Mouse (Mus musculus): ENCODE data around the gene 1500015O10Rik.

1500015O10Rik gene

GRCm38 (mm10) chr1:43730491-43730924 is at the start of gene 1500015O10Rik:
TSS of gene 1500015O10Rik (plus strand) at chr1:43730602.
- DNase-seq (ENCODE audit: low read depth), result no peak

GRCm38 (mm10) chr1:43689983-43690382 is 40.4 kb upstream of the 1500015O10Rik start:
- DNase-seq (ENCODE audit: low read depth), result no peak

GRCm38 (mm10) chr1:43690507-43690906 is 39.9 kb upstream of the 1500015O10Rik start:
- no peak for DNase-seq (ENCODE audit: low read depth)

- DNase-seq (ENCODE audit: low read depth), result no peak
These were observed 36.3 kb upstream of the 1500015O10Rik start for GRCm38 (mm10) chr1:43694076-43694475.

GRCm38 (mm10) chr1:43694851-43695545 is 35.4 kb upstream of the 1500015O10Rik start:
- DNase-seq (ENCODE audit: low read depth), result no peak

- DNase-seq (ENCODE audit: low read depth), result no peak
These were observed 31.8 kb upstream of the 1500015O10Rik start for GRCm38 (mm10) chr1:43698577-43699000.

GRCm38 (mm10) chr1:43714841-43715240 is 15.6 kb upstream of the 1500015O10Rik start:
- no peak for DNase-seq (ENCODE audit: low read depth)

GRCm38 (mm10) chr1:43717967-43718366 is 12.4 kb upstream of the 1500015O10Rik start:
- DNase-seq (ENCODE audit: low read depth), result no peak

GRCm38 (mm10) chr1:43718793-43719192 is 11.6 kb upstream of the 1500015O10Rik start:
- DNase-seq (ENCODE audit: low read depth), result no peak

GRCm38 (mm10) chr1:43722459-43722858 is 7.9 kb upstream of the 1500015O10Rik start:
- DNase-seq (ENCODE audit: low read depth), result no peak

GRCm38 (mm10) chr1:43732100-43732499 is 1.7 kb downstream of the 1500015O10Rik start:
- no peak for DNase-seq (ENCODE audit: low read depth)

- DNase-seq (ENCODE audit: low read depth), result no peak
These were observed 2.3 kb downstream of the 1500015O10Rik start for GRCm38 (mm10) chr1:43732657-43733056.

- peak; percentile 20 for DNase-seq (ENCODE audit: low read depth)
These were observed 7.6 kb downstream of the 1500015O10Rik start for GRCm38 (mm10) chr1:43737812-43738518.

GRCm38 (mm10) chr1:43738519-43738894 is 8.1 kb downstream of the 1500015O10Rik start:
- DNase-seq (ENCODE audit: low read depth), result no peak

- DNase-seq (ENCODE audit: low read depth), result no peak
These were observed 24.3 kb downstream of the 1500015O10Rik start for GRCm38 (mm10) chr1:43754448-43755312.

GRCm38 (mm10) chr1:43760085-43760484 is 29.7 kb downstream of the 1500015O10Rik start:
- peak; percentile 8 for DNase-seq (ENCODE audit: low read depth)

GRCm38 (mm10) chr1:43764481-43764880 is 34.1 kb downstream of the 1500015O10Rik start:
- no peak for DNase-seq (ENCODE audit: low read depth)

- DNase-seq (ENCODE audit: low read depth), result no peak
These were observed 35.9 kb downstream of the 1500015O10Rik start for GRCm38 (mm10) chr1:43766328-43766727.

- DNase-seq (ENCODE audit: low read depth), result no peak
These were observed 38.1 kb downstream of the 1500015O10Rik start for GRCm38 (mm10) chr1:43768385-43768990.

GRCm38 (mm10) chr1:43769348-43769747 is 38.9 kb downstream of the 1500015O10Rik start:
- no peak for DNase-seq (ENCODE audit: low read depth)

GRCm38 (mm10) chr1:43770032-43770431 is 39.6 kb downstream of the 1500015O10Rik start:
- no peak for DNase-seq (ENCODE audit: low read depth)

GRCm38 (mm10) chr1:43772694-43773093 is 42.3 kb downstream of the 1500015O10Rik start:
- no peak for DNase-seq (ENCODE audit: low read depth)
